Mouse (Mus musculus): ENCODE results near the gene Olfr914. TPM values are rescaled to one million over a fixed set of nuclear protein-coding genes. Genes with fewer than 3 reads are reported as not detected.

Gene Olfr914
- not detected for polyA plus RNA-seq (2017; shearing (Covaris generic))

GRCm38 (mm10) chr9:38604802-38605201, at the start of gene Olfr914:
Gene Olfr914 (plus strand): TSS chr9:38605102.
- no peak for ATAC-seq

GRCm38 (mm10) chr9:38579878-38580277, 25.0 kb upstream of the Olfr914 start, which contains the start of gene Olfr912:
Gene Olfr912 (plus strand): TSS chr9:38580178.
- no peak for ATAC-seq

DNA sequence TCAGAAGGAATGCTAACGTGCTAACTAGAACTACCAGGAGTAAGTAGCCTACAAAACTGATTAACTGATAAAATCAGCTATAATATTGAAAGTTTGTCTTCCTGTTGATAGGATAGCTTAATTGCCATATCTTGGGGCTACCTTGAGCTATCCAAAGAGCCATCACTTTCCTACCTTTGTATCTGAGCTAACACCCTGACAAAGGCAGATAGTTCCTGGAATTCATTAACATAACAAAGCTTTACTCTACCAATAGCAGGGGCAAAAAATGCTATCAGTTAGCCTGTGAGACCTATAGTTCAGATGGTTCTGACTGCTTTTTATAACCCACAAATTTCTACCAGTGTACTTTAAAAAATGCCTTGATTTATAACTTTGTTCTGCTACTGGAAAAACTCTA, 13.8 kb upstream of the Olfr914 start:
- no peak for ATAC-seq

- ATAC-seq, result no peak
Measured at GRCm38 (mm10) chr9:38592459-38592858, 12.4 kb upstream of the Olfr914 start, which contains the start of gene Olfr913. Gene Olfr913 (plus strand): TSS chr9:38592759.

- ATAC-seq, result no peak
Measured at GRCm38 (mm10) chr9:38632406-38632805, 27.5 kb downstream of the Olfr914 start.

DNA sequence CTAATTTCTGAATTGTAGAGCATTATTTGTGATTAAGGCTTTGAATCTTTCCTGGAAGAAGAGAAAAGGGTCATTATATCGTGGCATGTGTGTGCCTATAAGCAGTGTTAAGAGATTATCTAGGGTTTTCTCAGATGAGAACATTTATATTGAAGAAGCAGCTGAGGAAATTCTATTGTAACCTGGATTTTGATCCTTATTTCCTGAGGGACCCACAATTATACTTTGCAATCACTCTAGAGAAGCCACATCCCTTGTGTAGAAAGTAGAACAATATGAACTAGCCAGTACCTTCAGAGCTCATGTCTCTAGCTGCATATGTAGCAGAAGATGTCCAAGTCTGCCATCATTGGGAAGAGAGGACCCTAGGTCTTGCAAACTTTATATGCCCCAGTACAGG, 54.9 kb downstream of the Olfr914 start, which contains the start of gene Olfr916:
Olfr916 (minus strand) TSS at position 101 of the 400 bp plus-strand sequence.
- ATAC-seq, result no peak

Other genes with a start within 250 kb of the Olfr914 start
- gene Olfr250, start 238.2 kb upstream of the Olfr914 start, polyA plus RNA-seq (2017; shearing (Covaris generic)), result under 1 TPM in 1 of 3 experiments, not detected in 2; 0.08 TPM
- not detected for gene Olfr251, start 228.0 kb upstream of the Olfr914 start, polyA plus RNA-seq (2017; shearing (Covaris generic))
- gene Olfr147, start 203.4 kb upstream of the Olfr914 start, polyA plus RNA-seq (2017; shearing (Covaris generic)), result not detected
- not detected for gene Olfr901, start 175.6 kb upstream of the Olfr914 start, polyA plus RNA-seq (2017; shearing (Covaris generic))
- gene Olfr902, start 157.4 kb upstream of the Olfr914 start, polyA plus RNA-seq (2017; shearing (Covaris generic)), result not detected
- gene Olfr904, start 142.0 kb upstream of the Olfr914 start, polyA plus RNA-seq (2017; shearing (Covaris generic)), result not detected
- gene Olfr905, start 134.0 kb upstream of the Olfr914 start, polyA plus RNA-seq (2017; shearing (Covaris generic)), result under 1 TPM in 1 of 3 experiments, not detected in 2; 0.09 TPM
- not detected for gene Olfr906, start 118.0 kb upstream of the Olfr914 start, polyA plus RNA-seq (2017; shearing (Covaris generic))
- gene Olfr907, start 109.3 kb upstream of the Olfr914 start, polyA plus RNA-seq (2017; shearing (Covaris generic)), result not detected
- under 1 TPM in 2 of 3 experiments, not detected in 1; 0.09 to 0.67 TPM for gene Olfr911-ps1, start 83.5 kb upstream of the Olfr914 start, polyA plus RNA-seq (2017; shearing (Covaris generic))
- not detected for gene Olfr910, start 67.3 kb upstream of the Olfr914 start, polyA plus RNA-seq (2017; shearing (Covaris generic))
- gene Olfr912, start 24.9 kb upstream of the Olfr914 start, polyA plus RNA-seq (2017; shearing (Covaris generic)), result under 1 TPM in 1 of 3 experiments, not detected in 2; 0.10 TPM
- not detected for gene Olfr913, start 12.3 kb upstream of the Olfr914 start, polyA plus RNA-seq (2017; shearing (Covaris generic))
- not detected for gene Olfr916, start 54.8 kb downstream of the Olfr914 start, polyA plus RNA-seq (2017; shearing (Covaris generic))
- not detected for gene Olfr917, start 60.7 kb downstream of the Olfr914 start, polyA plus RNA-seq (2017; shearing (Covaris generic))
- gene Olfr918, start 69.5 kb downstream of the Olfr914 start, polyA plus RNA-seq (2017; shearing (Covaris generic)), result not detected
- gene Olfr919, start 98.6 kb downstream of the Olfr914 start, polyA plus RNA-seq (2017; shearing (Covaris generic)), result not detected
- 10 to 100 TPM; 25.7 to 35.0 (median 26.6) TPM for gene Vwa5a, start 113.2 kb downstream of the Olfr914 start, polyA plus RNA-seq (2017; shearing (Covaris generic))
- gene Olfr920, start 147.2 kb downstream of the Olfr914 start, polyA plus RNA-seq (2017; shearing (Covaris generic)), result under 1 TPM in 2 of 3 experiments, not detected in 1; 0.39 to 0.44 TPM
- not detected for gene Olfr921, start 168.0 kb downstream of the Olfr914 start, polyA plus RNA-seq (2017; shearing (Covaris generic))
- gene Olfr922, start 209.5 kb downstream of the Olfr914 start, polyA plus RNA-seq (2017; shearing (Covaris generic)), result not detected
- gene Olfr923, start 221.4 kb downstream of the Olfr914 start, polyA plus RNA-seq (2017; shearing (Covaris generic)), result under 1 TPM in 1 of 3 experiments, not detected in 2; 0.19 TPM
- gene Olfr924, start 239.3 kb downstream of the Olfr914 start, polyA plus RNA-seq (2017; shearing (Covaris generic)), result not detected
- not detected for gene Olfr26, start 250.0 kb downstream of the Olfr914 start, polyA plus RNA-seq (2017; shearing (Covaris generic))

Data from inflammation-experienced regulatory T-cells, adult 6 months (primary cell).